Mouse (Mus musculus) midbrain, embryonic 11.5 days (tissue): ENCODE data around the gene Zfp605. TPM values are rescaled to one million over a fixed set of nuclear protein-coding genes. Genes with fewer than 3 reads are reported as not detected.

Experiments
- polyA plus RNA-seq: library from polyadenylated mRNA; unstranded; fragments of >200 nt; fragmentation: Nextera tagmentation; extraction: Ambion mirVana; gene quantifications from 2 replicates; pipeline ENCODE4 v1.2.1, GENCODE M21; 2014

Zfp605 gene
- polyA plus RNA-seq, 1 experiment from 2014 or later, result 6.4 TPM

Other genes with a start within 250 kb of the Zfp605 start
- 0.45 and 0.62 TPM in 2 replicates for gene Gm15446, start 186.7 kb upstream of the Zfp605 start, polyA plus RNA-seq
- 21.6 and 22.0 TPM in 2 replicates for gene Zfp932, start 113.6 kb upstream of the Zfp605 start, polyA plus RNA-seq
- gene Gm17655, start 37.6 kb upstream of the Zfp605 start, polyA plus RNA-seq, result 5.2 and 8.2 TPM in 2 replicates
- gene Gm35315, start 15.7 kb upstream of the Zfp605 start, polyA plus RNA-seq, result 0.46 and 0.74 TPM in 2 replicates
- gene Plcxd1, start 10.1 kb upstream of the Zfp605 start, polyA plus RNA-seq, result 0.28 and 0.41 TPM in 2 replicates
- gene Gtpbp6, start 1.9 kb upstream of the Zfp605 start, polyA plus RNA-seq, result 23.9 and 24.7 TPM in 2 replicates
- 74.2 and 84.5 TPM in 2 replicates for gene Chfr, start 25.8 kb downstream of the Zfp605 start, polyA plus RNA-seq
- 17.9 and 19.7 TPM in 2 replicates for gene Golga3, start 66.6 kb downstream of the Zfp605 start, polyA plus RNA-seq
- gene Ankle2, start 120.9 kb downstream of the Zfp605 start, polyA plus RNA-seq, result 37.5 and 43.7 TPM in 2 replicates
- gene Pgam5, start 159.8 kb downstream of the Zfp605 start, polyA plus RNA-seq, result 90.4 and 97.6 TPM in 2 replicates
- 11.5 and 13.3 TPM in 2 replicates for gene Pxmp2, start 176.1 kb downstream of the Zfp605 start, polyA plus RNA-seq
- gene Pole, start 176.2 kb downstream of the Zfp605 start, polyA plus RNA-seq, result 39.4 and 39.6 TPM in 2 replicates
- gene P2rx2, start 233.1 kb downstream of the Zfp605 start, polyA plus RNA-seq, result 0.88 and 0.92 TPM in 2 replicates
- gene Lrcol1, start 234.6 kb downstream of the Zfp605 start, polyA plus RNA-seq, result not detected in 2 replicates